Mouse (Mus musculus) liver (tissue): ENCODE results near the gene Slc38a3.

Experiments used
- DNase-seq: peaks from one replicate; pipeline ENCODE4 v3.0.0-alpha.2; 2020; ENCODE audit warnings: mixed read lengths

Slc38a3 gene

DNA sequence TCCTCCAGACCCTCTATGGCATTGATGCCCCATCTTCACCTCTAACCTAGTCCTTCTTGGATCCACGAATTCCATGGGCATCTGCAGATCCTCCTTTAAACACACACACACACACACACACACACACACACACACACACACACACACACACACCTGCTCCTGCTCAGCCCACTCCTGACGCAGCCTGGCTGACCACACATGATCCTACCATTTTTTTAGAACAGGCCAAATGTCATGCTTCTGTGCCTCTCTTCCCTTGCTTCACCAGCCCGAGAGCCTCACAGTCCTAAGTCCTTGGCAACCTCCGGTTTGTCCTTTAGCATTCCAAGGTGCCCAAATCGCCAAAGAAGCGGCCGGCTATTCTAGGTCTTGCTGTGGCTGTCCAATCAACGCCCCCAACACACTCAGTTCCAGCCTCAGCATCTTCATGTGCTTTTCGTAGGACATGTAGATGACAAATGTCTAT, at the start of gene Slc38a3:
Gene Slc38a3, minus strand, starts transcription at position 51 of the 466 bp plus-strand sequence.
- no peak for DNase-seq

GRCm38 (mm10) chr9:107716951-107717350, 47.6 kb upstream of the Slc38a3 start:
- no peak for DNase-seq

DNA sequence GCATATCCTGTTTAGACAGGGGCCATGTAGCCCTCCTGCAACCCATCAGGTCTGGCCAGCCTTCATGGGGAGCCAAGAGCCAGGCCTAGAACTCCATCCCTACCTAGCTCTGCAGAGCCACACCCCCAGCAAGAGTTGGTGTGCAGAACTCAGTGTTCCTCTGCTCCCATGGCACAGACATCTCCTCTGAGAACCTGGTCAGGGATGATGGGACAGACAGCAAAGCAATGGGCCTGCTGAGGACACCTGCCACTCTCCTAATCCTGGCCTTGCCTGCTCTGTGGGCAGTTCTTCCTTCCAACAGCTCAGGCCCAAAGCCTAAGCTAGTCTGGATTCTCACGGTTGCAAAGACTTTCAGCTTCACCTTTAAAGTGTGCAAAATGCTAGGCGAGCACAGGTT, 46.3 kb upstream of the Slc38a3 start:
- DNase-seq, result no peak

GRCm38 (mm10) chr9:107714221-107714952, 45.1 kb upstream of the Slc38a3 start:
- peak; percentile 39 for DNase-seq

DNA sequence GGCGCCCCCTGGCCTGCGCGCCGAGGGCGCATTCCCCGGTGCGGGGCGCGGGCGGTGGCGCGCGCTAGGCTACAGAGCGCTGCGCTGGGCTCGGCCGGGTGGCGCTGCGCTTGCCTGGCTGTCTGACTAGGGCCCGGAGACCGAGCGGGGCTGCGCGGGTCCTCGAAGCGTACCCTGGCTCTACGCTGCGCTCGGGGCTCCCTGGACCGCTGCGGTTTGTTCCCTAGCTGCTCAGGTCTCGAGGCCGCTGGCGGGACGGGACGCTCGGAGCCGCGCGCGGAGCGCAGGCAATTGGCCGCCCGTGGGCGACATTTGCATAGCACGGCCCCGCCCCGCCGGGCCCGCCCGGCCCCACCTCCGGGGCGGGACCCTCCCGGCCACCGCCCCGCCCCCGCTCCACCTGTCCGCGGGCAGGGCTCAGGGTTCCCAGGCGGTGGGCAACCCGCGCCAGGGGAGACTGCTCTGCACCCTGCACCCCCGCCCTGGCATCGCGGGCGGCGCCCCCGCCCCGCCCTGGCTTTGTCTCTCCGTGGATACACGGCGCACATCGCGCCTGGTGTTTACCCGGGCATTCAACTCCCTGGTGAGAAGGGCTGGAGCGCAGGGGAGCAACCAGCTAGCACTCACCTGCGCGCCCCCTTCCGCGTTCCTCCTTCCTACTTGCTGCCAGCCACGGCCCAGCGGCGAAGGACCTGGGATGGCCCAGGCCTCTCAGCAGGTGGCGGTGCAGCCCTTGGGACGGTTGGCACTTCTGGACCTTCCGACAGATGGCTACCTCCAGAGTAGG, 40.6 kb upstream of the Slc38a3 start, which contains the start of gene Sema3f:
Gene Sema3f, minus strand, starts transcription at position 779 of the 787 bp plus-strand sequence.
- peak; percentile 83 for DNase-seq

- DNase-seq, result no peak
Observed at GRCm38 (mm10) chr9:107709096-107709696, 39.9 kb upstream of the Slc38a3 start.

- DNase-seq, result no peak
Observed at GRCm38 (mm10) chr9:107708439-107709095, 39.2 kb upstream of the Slc38a3 start.

DNA sequence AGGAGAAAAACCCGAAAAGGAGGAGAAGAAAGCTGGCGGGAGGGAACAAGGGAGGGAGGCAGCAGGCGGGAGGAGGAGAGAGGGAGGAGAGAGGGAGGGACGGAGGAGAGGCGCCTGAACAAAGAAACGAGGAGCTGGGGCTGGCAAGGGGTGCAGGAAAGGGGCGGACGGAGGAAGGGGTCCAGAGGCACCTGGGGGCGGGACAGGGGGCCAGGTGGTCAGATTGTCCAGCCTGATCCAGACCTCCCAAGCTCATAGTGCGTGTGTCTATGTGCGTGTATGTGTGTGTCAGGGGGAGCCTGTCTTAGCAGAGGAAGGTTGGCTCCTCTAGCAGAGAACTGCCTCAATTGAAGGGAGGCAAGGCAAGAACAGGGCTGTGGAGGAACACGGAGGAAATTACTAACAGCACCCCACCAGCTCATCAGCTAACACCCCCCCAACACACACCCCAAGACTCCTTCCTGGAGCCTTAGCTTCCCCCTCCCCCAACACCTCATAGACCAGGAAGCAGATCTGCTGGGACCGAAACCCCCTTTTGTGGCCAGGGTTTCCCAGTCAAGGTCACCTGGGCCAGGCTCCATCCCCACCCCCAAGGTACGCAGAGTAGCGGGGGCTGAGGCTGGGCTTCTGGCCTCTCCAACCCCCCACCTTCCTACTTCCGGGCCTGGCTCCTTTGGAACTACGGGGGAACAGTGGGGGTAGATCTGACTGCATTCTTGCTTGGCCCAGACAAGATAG, 38.5 kb upstream of the Slc38a3 start:
- DNase-seq, result peak; percentile 37

DNA sequence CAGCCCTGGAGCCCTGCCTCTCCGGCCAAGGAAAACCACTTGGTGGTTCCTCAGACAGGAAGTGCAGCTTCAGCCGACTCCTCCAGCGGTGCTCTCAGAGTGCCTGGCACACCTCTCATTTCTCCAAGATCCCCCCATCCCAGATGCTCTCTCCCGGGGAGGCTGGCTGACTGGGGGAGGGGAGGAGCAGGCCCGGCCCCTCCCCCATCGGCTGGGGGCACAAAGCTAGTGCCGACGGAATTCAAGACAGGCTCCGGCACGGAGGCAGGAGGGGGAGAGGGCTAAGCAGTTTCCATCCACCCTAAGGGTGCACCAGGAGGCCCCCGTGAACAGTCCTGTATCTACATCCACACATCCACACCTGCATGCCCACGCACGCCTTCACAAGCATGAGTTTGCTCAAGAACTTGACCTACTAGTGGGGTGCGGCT, 37.5 kb upstream of the Slc38a3 start:
- peak; percentile 29 for DNase-seq

DNA sequence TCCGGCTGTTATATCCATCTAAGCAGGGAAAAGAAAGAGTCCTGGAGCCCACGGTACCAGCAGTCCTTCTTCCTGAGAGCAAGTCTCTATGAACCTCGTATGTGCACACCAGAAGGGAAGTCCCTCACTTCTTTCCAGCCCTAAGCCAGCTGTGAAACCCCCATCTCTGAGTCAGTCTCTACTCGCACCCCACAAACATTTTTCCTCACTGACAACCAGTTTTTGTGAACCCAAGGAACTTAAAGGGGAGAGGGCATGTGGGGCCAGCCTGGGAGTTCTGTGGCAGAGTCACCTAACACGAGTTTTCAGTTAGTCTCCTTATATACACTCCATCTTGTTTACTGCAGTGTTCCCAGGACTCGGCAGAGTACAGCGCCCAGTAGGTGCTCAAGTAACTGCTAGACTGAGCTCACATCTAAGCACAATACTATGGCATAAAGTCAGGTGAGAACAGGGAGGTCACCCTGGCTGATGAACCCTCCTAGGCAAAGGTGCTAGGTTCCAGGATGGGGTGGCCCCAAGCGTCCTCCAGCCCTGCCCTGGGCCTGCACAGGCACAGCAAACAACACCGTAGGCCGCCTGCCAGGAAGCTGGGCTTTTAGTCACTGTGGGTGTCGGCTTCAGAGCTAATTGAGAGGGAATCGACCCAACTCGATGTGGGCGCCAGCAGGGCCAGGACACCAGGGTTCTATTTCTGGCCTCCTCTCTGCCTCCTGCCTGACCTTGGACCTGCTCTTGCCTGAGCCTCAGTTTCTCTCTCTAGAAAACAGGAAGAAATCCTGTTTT, 34.2 kb upstream of the Slc38a3 start:
- DNase-seq, result no peak

DNA sequence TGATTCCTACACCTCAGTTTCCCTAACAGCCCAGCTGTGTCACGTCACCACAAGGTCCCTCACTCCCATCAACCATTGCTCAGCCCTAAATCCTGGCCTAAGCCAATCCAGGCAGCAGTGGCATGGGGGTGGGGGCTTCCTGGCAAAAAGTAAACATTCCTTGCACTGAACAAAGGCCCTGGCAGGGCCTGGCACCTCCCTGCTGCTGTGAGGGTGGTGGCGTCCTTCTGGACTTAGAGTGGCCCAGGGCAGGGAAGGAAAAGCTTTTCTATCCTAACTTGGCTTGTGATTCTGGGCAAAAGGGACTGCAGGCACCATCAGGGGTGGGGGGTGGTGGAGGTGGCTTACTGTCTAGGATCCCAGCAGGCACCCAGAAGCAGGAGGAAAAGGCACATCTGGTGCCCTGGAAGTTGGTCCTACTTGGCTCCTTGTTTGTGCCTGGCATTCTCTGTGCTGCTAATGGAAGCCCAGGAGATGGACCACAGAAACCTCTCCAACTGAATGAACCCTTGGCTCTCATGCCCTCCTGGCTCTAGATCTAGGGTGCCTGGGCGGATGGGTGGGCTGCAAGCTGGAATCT, 33.4 kb upstream of the Slc38a3 start:
- DNase-seq, result no peak

DNA sequence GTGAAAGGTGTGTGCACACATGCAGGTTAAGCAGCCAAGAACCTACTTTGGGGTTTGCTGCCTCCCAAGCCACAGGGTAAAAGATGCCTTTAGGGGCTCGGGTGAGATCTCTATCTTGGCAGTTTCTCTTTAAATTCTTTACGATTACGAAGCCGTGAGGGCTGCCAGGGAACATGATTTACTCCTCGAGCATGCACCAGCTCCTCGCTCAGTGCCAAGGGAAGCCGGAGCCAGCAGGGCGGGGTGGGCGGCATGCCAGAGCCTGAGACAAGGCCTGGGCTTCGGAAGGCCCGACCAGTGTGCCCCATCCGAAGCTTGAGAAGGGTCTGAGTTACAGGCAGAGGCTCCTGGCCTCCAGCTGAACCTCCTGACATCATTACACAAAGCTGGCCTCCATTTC, 32.3 kb upstream of the Slc38a3 start:
- DNase-seq, result no peak

GRCm38 (mm10) chr9:107700114-107700571, 30.8 kb upstream of the Slc38a3 start:
- no peak for DNase-seq

- no peak for DNase-seq
Observed at GRCm38 (mm10) chr9:107699376-107699980, 30.1 kb upstream of the Slc38a3 start.

GRCm38 (mm10) chr9:107698611-107699190, 29.4 kb upstream of the Slc38a3 start:
- no peak for DNase-seq

DNA sequence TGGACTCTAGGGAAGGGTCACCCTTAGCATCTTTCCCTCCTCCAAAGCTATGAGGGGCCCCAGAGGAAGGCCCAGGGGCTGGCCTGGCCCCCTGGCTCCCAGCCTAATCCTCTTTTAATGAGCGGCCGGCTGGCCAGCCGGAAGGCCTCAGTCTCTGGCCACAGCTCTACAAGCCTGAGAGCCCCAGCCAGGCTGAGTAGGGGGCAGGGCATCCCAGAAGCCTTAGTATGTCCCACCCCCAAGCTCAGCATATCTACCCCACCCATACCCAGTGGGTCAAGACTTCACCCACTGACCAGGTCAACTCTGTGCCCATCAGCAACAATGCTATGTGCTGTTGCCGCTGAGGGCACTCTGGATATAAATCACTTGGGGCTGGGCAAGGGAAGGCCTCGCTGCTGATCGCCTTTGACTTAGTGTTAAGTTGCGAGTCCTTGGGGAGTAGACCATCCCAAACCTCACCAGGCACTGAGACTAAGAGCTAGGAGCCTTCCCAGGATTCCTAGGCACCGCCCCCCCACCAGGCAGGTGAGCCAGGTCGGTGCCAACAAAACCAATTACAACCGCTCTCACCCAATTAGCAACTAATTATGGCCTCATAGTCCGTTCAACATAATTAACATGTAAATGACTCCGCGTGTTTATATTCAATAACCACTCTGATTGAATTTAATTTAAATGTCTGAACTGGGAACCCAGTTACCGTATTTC, 28.6 kb upstream of the Slc38a3 start:
- no peak for DNase-seq

GRCm38 (mm10) chr9:107696845-107697610, 27.7 kb upstream of the Slc38a3 start:
- no peak for DNase-seq

DNA sequence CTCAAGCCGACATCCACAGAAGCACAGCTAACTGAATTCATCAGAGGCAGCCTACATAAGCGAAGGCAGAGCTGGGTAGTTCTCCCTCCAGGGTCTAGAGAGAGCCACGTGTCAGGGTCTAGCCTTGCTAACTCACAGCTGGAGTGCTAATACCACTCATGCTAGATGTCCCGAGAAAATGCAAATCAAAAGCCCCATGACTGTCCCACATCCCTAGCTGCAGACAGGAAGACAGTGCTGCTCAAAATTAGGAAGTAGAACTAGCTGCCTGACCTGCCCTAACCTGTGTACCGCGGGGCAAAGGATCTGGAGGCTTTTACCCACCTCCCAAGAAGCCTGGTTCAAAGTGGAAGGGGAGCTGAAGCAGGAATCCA, 26.8 kb upstream of the Slc38a3 start:
- DNase-seq, result no peak
